Mouse (Mus musculus) right cerebral cortex, adult 18-20 months (tissue): Measurements from ENCODE around the gene Cenpu.
A peak's percentile ranks its signal among the peaks of the same experiment; 100 is the strongest.

Experiments used
- DNase-seq: peaks from one replicate; pipeline ENCODE4 v3.0.0; 2022; ENCODE audit warnings: mixed read lengths

Cenpu gene

DNA sequence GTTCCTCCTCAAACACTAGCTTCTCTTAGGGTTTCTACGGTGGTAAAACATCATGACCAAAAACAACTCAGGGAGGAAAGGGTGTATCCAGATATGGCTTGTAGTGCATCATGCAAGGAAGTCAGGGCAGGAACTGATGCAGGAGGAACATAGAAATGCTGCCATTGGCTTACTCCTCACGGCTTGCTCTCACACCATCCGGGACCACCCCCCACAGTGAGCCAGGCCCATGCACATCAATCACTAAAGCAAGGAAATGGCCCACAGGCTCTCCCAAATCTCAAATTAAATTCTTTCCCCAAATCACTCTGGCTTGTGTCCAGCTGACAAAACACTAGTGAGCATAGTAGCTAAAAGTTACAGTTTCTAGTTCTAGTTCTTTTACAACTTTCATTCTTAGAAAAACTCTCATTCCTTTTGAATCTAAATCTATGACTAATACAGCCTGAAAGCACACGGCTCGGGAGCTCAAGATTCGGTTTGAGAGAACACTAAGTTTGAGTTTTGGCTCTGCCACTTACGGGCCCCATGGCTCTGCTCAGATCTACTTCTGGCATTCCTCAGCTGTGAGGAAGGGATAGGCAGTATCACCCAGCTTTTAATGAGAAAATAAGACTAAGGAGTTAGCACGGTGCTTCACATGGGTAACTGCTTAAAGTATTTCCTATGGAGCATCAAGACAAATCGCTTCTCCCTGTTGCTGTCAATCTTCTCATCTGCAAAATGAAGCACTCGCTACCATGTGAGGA is 49.3 kb downstream of the Cenpu start:
- no peak for DNase-seq

GRCm38 (mm10) chr8:46603587-46603986 is 51.8 kb downstream of the Cenpu start:
- DNase-seq, result no peak

GRCm38 (mm10) chr8:46606930-46607329 is 55.1 kb downstream of the Cenpu start:
- DNase-seq, result no peak

GRCm38 (mm10) chr8:46611557-46611956 is 59.7 kb downstream of the Cenpu start:
- DNase-seq, result no peak

DNA sequence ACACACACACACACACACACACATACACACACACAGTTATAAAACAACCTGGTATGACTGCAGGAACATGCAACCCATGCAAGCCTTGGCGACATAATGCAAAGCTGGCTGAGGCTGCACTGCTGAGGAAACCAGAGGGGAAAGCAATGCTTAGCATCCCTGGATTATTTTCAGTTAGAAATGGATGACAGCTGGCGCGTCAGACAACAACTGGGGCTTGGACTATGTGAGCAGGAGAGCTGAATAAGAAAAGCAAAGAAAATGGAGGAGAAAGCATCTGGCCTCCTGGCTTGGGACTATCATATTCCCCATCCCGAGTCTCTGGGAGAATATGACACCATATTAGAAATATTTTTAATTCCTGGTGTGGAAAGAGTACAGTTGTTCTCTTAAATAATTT is 61.1 kb downstream of the Cenpu start:
- DNase-seq, result peak; percentile 11

- DNase-seq, result no peak
Observed at GRCm38 (mm10) chr8:46613377-46613776, 61.5 kb downstream of the Cenpu start.

DNA sequence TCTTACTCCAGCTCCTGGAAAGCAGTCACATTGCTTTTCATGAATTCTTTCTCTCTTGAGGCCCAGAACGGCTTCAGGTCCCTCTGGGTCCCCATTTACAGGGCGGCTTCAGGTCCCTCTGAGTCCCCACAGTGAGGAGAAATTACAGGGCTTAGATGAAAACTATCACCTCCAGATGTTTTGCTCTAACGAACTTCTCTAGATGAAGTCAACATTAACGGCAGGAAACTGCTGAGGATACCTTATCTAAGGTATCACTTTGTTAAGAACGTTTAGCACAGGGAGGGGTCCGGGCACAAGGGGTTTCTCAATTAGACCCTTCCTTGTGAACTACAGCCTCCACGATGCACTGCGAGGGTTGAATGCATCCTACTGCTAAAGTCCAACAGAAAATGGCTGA is 64.1 kb downstream of the Cenpu start:
- DNase-seq, result no peak

GRCm38 (mm10) chr8:46616879-46617689 is 65.3 kb downstream of the Cenpu start, which contains the start of the genes Primpol and Casp3:
Primpol (minus strand) TSS chr8:46617212.
Casp3 (plus strand) TSS chr8:46617291.
- DNase-seq, result peak; percentile 93

DNA sequence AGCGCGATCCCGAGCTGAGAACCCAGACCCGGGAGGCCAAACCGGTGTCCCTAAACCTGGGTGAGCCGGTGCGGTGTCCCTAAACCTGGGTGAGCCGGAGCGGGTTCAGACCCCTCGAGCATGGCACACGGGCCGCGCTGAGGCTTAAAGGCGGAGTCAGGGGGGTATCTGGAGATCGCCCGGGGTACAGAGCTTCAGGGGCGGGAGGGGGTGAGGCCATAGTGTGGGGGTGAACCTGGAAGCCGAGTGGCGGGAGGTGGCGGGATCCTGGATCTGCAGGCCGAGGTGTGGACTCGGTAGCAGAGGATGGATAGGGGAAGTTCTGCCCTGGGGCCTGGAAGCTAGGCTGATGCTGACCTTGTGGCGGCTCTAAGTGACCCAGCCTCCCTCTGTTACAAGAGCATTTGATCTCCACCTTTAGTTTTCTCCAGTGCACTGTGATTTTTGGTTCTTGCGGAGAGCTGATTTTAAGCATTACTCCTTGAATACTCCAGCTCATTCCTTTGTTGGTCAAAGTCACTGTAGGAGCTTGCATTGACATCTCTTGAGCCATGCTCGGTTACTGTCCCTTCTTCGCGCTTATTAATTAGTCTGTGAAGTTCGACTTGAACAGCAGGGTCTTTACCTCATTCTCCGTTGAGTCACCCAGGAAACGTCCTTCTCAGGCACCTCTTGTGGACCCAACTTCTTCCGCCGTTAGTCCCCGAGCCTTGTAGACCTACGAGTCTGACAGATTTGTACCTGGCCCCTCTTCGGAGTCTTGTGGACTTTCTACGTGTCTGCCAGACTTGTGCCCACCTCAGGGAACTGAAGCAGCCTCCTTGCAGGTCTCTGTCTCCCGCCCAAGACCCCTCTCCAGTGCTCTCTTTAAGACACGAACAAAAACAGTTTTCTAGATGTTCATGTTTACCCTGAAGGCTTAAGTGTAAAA is 66.1 kb downstream of the Cenpu start:
- DNase-seq, result no peak

GRCm38 (mm10) chr8:46618639-46619320 is 67.0 kb downstream of the Cenpu start:
- no peak for DNase-seq

- no peak for DNase-seq
Observed at GRCm38 (mm10) chr8:46622446-46623270, 70.8 kb downstream of the Cenpu start.

DNA sequence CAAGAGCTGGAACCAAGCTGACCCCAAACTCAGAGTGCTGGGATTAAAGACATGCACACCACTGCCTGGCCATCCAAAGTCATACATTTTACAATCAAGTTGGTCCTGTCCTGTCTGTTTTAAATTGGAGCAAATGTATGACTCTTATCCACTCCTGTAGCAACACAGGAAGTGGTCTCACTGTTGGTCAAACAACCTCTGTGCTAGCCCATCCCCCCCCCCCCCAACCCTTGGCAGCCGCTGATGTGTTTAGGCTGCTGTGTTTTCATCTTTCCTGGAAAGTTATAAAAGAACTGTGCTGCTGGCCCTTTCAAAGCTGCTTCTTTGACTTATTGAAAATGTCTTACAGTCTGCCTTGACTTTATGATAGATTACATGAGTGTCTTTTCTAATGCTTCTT is 73.3 kb downstream of the Cenpu start:
- no peak for DNase-seq

DNA sequence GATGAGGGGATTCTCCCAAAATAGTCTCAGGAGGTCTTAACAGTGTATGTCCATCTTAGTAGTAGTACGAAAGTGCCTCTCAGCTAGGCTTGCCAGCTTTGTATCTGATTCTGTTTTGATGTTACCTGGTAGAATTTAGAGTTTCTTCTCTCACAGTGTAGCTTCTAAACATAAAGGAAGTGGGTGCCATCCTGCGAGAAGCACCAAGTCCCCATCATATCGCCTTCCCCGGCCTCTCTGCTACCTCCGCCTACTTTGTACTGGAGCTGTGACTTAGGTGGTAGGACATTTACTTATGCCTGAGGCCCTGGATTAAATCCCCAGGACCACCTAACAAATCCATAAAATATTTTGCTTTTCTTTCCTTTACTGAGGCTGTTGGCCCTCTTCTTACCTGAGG is 74.8 kb downstream of the Cenpu start:
- DNase-seq, result no peak

DNA sequence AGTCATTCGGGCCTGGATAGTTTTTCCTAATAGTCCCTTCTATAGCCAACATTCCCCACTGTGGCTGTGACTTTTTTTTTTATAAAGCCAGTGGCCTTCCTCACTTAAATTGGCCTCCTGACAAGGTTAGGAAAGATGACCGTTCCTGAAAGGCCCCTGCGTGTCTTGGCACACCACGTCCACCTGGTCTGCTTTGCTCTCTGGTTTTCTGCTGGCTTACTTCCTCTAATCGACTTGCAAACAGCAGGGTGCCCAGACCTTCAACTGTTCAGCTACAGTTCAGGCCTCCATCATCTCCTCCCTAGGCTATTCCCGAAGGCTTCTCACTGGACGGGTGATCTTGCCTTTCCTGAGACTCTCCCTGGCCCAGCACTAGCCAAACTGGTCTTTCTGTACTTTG is 76.1 kb downstream of the Cenpu start:
- no peak for DNase-seq

DNA sequence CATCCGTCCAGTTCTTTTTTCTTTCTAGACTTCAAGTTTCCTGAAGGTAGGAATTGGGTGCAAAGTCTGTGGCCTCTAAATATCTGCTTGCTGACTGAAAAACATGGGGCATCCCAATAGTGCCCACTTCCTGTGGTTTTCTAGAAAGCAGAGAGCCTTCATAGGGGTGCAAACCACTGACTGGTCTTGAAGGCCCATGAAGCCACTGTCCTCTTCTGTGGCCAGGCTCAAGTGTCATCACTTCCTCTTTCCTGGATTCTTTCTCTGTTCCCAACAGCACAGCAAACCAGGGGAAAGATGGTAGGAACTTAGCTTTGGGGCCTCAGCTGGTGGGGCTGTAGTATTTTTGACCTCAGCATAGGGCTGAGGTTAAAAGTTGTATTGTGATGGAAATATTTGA is 76.8 kb downstream of the Cenpu start:
- DNase-seq, result no peak
